Mouse (Mus musculus) lung, adult 2 months (tissue): Measurements from ENCODE around the gene Ripor2. TPM values are rescaled to one million over a fixed set of nuclear protein-coding genes. Genes with fewer than 3 reads are reported as not detected.

Experiments
- DNase-seq: peaks from one replicate; pipeline ENCODE4 v3.0.0; 2022
- H3K4me1 ChIP-seq: fragments of 200-500 bp; 2 replicates; pipeline ENCODE4 v1.6.1; 2011; ENCODE audit warnings: low read length; ENCODE audit not compliant: control insufficient read depth, insufficient read depth
- H3K4me3 ChIP-seq: fragments of 200-500 bp; replicated peaks from 2 replicates; pipeline ENCODE3; 2011; ENCODE audit warnings: low read depth, mild to moderate bottlenecking, control low read depth, low read length; ENCODE audit errors: extremely low read depth
- CTCF ChIP-seq: fragments of 200-500 bp; IDR thresholded peaks from 2 replicates; pipeline ENCODE4 v1.5.1; 2011; ENCODE audit warnings: mild to moderate bottlenecking, low read length, control low read depth; ENCODE audit not compliant: insufficient read depth
- POLR2A ChIP-seq: fragments of 200-500 bp; IDR thresholded peaks from 2 replicates; pipeline ENCODE4 v1.6.1; 2011; ENCODE audit warnings: low read depth, mild to moderate bottlenecking, control low read depth, low read length, borderline replicate concordance; ENCODE audit errors: extremely low read depth
- WGBS: fragments of 180-500 bp; shearing (Covaris S2); methylation state at CpG from one replicate; pipeline ENCODE4 v1.1.7; 2018; 5-methylcytosine and 5-hydroxymethylcytosine counted together
- polyA plus RNA-seq: library from polyadenylated mRNA; depleted of rRNA; stranded (reverse); fragments of >200 nt; gene quantifications from 2 replicates; pipeline ENCODE4 v1.2.3, GENCODE M21; 2012

Gene Ripor2
- polyA plus RNA-seq, 1 experiment: 8.8 TPM

GRCm38 (mm10) chr13:24713434-24714000, 131.5 kb downstream of the Ripor2 start:
- WGBS: 13% methylated on average over 16 of the region's 16 CpGs

GRCm38 (mm10) chr13:24714360-24714885, 132.4 kb downstream of the Ripor2 start:
- DNase-seq: no peak
- H3K4me1 ChIP-seq: peaks cover 8% of the 10 kb centered on the region
- 74% methylated on average over 9 of the region's 9 CpGs for WGBS
- TF ChIP-seq POLR2A (no peak), CTCF (no peak)
- no peak overlapping the region for H3K4me3 ChIP-seq

More at GRCm38 (mm10) chr13:24713434-24714000, 131.5 kb downstream of the Ripor2 start:
- H3K4me1 ChIP-seq: peaks cover 8% of the 10 kb centered on the region
- peak; percentile 91 for TF ChIP-seq CTCF
- no peak for TF ChIP-seq POLR2A
- H3K4me3 ChIP-seq: no peak overlapping the region
- peak; percentile 90 for DNase-seq

GRCm38 (mm10) chr13:24715601-24716000, 133.6 kb downstream of the Ripor2 start:
- Histone ChIP-seq H3K4me1 (peaks cover 8% of the 10 kb centered on the region), H3K4me3 (no peak overlapping the region)
- DNase-seq: no peak
- WGBS: 46% methylated on average over 5 of the region's 5 CpGs
- TF ChIP-seq POLR2A (no peak), CTCF (no peak)

GRCm38 (mm10) chr13:24716441-24716840, 134.5 kb downstream of the Ripor2 start:
- H3K4me1 ChIP-seq: peaks cover 8% of the 10 kb centered on the region
- WGBS: 44% methylated on average over 9 of the region's 9 CpGs
- no peak overlapping the region for H3K4me3 ChIP-seq
- TF ChIP-seq CTCF: no peak
- TF ChIP-seq POLR2A: no peak
- DNase-seq: no peak

- Histone ChIP-seq H3K4me1 (peaks cover 8% of the 10 kb centered on the region), H3K4me3 (no peak overlapping the region)
- TF ChIP-seq POLR2A (no peak), CTCF (no peak)
- WGBS: 53% methylated on average over 7 of the region's 7 CpGs
- no peak for DNase-seq
These were observed 135.7 kb downstream of the Ripor2 start for GRCm38 (mm10) chr13:24717677-24718076.

GRCm38 (mm10) chr13:24721502-24721901, 139.5 kb downstream of the Ripor2 start:
- TF ChIP-seq POLR2A (no peak), CTCF (no peak)
- no peak for DNase-seq
- 61% methylated on average over 10 of the region's 10 CpGs for WGBS

GRCm38 (mm10) chr13:24723699-24724394, 141.9 kb downstream of the Ripor2 start:
- Histone ChIP-seq H3K4me1 (no peaks in the 10 kb centered on the region), H3K4me3 (no peak overlapping the region)
- TF ChIP-seq CTCF (no peak), POLR2A (no peak)
- 62% methylated on average over 8 of the region's 8 CpGs for WGBS
- DNase-seq: no peak

More at GRCm38 (mm10) chr13:24721502-24721901, 139.5 kb downstream of the Ripor2 start:
- Histone ChIP-seq H3K4me1 (peaks cover 3% of the 10 kb centered on the region; the same call in 1 of the 2 replicates), H3K4me3 (no peak overlapping the region)

GRCm38 (mm10) chr13:24724395-24724759, 142.4 kb downstream of the Ripor2 start:
- TF ChIP-seq CTCF (no peak), POLR2A (no peak)
- H3K4me1 ChIP-seq: no peaks in the 10 kb centered on the region
- DNase-seq: no peak
- WGBS: 66% methylated on average over 4 of the region's 4 CpGs
- H3K4me3 ChIP-seq: no peak overlapping the region

- Histone ChIP-seq H3K4me3 (no peak overlapping the region), H3K4me1 (no peaks in the 10 kb centered on the region)
- DNase-seq: no peak
- TF ChIP-seq POLR2A: no peak
- no peak for TF ChIP-seq CTCF
- WGBS: 89% methylated on average over 5 of the region's 5 CpGs
These were observed 147.1 kb downstream of the Ripor2 start for GRCm38 (mm10) chr13:24729128-24729527.
